Mouse (Mus musculus): ENCODE data around the gene Tcaf2. TPM values are rescaled to one million over a fixed set of nuclear protein-coding genes. Genes with fewer than 3 reads are reported as not detected.

Gene Tcaf2
- total RNA-seq (2014; rRNA removed) (2.0 and 2.4 TPM in 2 replicates), polyA plus RNA-seq (2015; fragmentation: Nextera tagmentation; extraction: Ambion mirVana) (0.57 and 1.2 TPM in 2 replicates)

DNA sequence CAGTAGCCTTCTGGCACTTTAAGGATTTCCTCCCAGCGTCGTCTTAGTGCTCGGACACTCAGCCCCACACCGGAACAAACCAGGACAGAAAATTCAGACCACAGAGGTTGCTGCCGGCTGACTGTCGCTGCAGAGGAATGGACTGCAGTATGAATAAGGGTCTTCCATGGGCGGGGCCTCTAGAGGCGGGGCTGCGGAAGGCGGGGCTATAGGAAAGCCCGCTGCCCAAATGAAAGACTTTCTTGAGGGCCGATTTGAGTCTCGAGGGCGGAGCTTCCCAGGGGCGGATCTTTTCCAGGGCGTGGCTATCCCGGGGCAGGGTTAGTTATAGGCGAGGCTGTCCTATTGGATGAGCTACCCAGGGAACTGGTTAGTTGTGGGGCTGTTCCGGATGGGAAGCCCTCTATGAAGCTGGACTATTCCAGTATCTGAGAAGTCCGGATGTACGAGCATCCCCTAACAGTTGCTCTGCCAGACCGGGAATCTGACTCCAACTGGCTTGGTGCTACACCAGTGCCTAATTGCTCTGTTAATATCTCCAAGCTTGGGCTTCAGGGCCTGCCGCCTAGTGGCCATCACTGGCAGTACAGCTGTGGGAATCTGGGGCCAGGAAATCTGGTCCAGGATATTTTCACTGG lies at the start of gene Tcaf2:
TSS of gene Tcaf2 (minus strand) at position 343 of the 638 bp plus-strand sequence.
- no peaks in the 10 kb centered on the region for H3K36me3 ChIP-seq (ENCODE audit: insufficient read depth)
- TF ChIP-seq CTCF (IDR thresholded peaks at IDR 0.05; ENCODE audit: low read depth), result peak; percentile 85
- ATAC-seq, result peak; percentile 95

DNA sequence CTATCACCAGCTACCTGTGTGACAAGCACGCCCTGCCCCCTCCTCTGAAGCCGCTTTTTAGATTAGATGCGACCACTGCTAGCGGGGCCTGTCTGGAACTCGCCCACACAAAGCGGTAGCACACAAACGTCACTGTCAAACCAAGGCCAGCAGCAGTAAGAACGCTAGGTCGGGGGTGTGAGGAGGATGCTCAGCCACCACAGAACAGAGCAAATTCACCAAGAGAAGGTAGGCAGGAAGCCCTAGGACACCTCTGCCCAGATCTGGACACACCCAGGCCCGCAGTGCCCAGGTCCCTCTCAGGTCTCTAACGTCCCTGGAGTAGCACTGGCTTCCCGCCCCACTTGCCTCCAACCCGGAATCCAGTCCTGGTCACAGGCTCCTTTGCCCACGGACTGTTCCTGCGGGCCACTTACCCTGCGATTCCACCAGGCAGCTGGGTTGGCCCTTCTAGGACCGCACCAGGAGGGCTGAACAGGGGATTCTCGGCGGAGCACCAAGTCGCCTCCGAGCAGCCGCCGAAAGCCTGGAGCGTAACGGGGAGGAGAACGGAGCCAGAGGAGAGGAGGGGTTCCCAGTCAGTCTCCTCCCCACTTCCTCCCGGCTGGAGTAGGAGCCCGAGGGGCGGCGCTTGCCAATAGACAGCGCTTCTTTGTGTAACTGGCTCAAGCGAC lies 47.6 kb upstream of the Tcaf2 start:
- WGBS, result 2% methylated on average over 32 of the region's 32 CpGs
- Histone ChIP-seq H3K36me3 (ENCODE audit: insufficient read depth) (0 out of 2 replicates have a peak, but pooled peaks cover 4% of the 10 kb centered on the region), H3K9ac (peak overlapping the region; percentile 87), H3K27ac (ENCODE audit: low read depth, low read length) (peak overlapping the region; percentile 92), H3K4me3 (ENCODE audit: low read depth, low read length) (peak overlapping the region; percentile 71), H3K9me3 (ENCODE audit: low read length) (no peaks in the 10 kb centered on the region), H3K27me3 (ENCODE audit: insufficient read depth, low read length) (no peaks in the 10 kb centered on the region), H3K4me1 (ENCODE audit: insufficient read depth) (0 out of 2 replicates have a peak, but pooled peaks cover 7% of the 10 kb centered on the region), H3K4me2 (ENCODE audit: low read depth) (peak overlapping the region; percentile 58)
- peak; percentile 91 for DNase-seq
- TF ChIP-seq CTCF (IDR thresholded peaks at IDR 0.05; ENCODE audit: low read depth), result peak; percentile 28; the same call in 1 of the 2 replicates
- ATAC-seq, result peak; percentile 94

More for the DNA sequence above, at the start of gene Tcaf2:
- 1% methylated on average over 23 of the region's 23 CpGs for WGBS
- Histone ChIP-seq H3K4me1 (ENCODE audit: insufficient read depth) (no peaks in the 10 kb centered on the region), H3K9me3 (ENCODE audit: low read length) (no peaks in the 10 kb centered on the region), H3K4me2 (ENCODE audit: low read depth) (peak within 1 kb of the TSS; percentile 48), H3K27ac (ENCODE audit: low read depth, low read length) (no peak within 1 kb of the TSS), H3K27me3 (ENCODE audit: insufficient read depth, low read length) (no peaks in the 10 kb centered on the region), H3K9ac (peak within 1 kb of the TSS; percentile 37), H3K4me3 (ENCODE audit: low read depth, low read length) (peak within 1 kb of the TSS; percentile 28)
- DNase-seq, result peak; percentile 66

DNA sequence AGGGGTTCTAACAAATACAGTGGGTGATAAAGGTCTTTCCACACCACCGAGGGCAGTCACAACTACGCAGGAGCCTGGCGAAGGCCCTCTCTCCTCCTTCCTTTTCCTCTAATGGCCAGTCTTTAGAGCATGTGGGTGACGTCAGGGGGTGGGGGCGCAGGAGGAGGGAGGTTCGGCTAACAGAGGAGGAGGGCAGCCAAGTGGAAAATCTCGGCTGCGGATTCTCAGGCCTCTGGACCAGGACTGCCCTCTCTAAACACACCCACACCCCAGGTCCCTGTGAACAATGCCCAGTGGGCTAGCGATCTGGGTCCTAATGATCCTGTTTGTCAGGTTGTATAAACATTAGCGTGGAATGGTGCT lies 47.1 kb upstream of the Tcaf2 start:
- Histone ChIP-seq H3K9ac (peak overlapping the region; percentile 87), H3K4me3 (ENCODE audit: low read depth, low read length) (peak overlapping the region; percentile 71), H3K9me3 (ENCODE audit: low read length) (no peaks in the 10 kb centered on the region), H3K4me1 (ENCODE audit: insufficient read depth) (0 out of 2 replicates have a peak, but pooled peaks cover 7% of the 10 kb centered on the region), H3K27ac (ENCODE audit: low read depth, low read length) (peak overlapping the region; percentile 92), H3K4me2 (ENCODE audit: low read depth) (peak overlapping the region; percentile 58), H3K36me3 (ENCODE audit: insufficient read depth) (0 out of 2 replicates have a peak, but pooled peaks cover 4% of the 10 kb centered on the region), H3K27me3 (ENCODE audit: insufficient read depth, low read length) (no peaks in the 10 kb centered on the region)
- 4% methylated on average over 9 of the region's 10 CpGs for WGBS
- DNase-seq (peak; percentile 83), ATAC-seq (peak; percentile 83)
- no peak for TF ChIP-seq CTCF (IDR thresholded peaks at IDR 0.05; ENCODE audit: low read depth)

DNA sequence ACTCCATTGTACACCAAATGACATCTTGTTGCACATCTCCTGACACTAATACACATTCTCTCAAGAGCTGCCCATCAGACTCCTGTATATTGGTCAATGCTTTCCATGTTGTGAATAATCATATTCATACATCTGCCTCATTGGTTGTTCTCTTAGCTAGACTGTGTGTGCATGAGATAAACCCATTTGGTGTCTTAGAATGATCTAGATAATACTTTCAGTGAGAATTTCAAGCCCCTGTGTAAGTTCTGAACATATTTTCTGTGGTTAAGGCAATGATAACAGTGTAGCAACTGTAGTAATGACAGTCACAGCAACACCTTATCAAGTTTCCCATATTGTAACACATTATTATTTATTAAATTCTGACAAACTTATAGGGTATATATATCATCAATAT lies 44.7 kb upstream of the Tcaf2 start:
- no peaks in the 10 kb centered on the region for H3K9me3 ChIP-seq (ENCODE audit: low read length)
- no peak overlapping the region for H3K4me3 ChIP-seq (ENCODE audit: low read depth, low read length)
- H3K9ac ChIP-seq, result no peak overlapping the region
- no peak for DNase-seq
- no peak for ATAC-seq
- H3K4me1 ChIP-seq (ENCODE audit: insufficient read depth), result 0 out of 2 replicates have a peak, but pooled peaks cover 7% of the 10 kb centered on the region
- no peak for TF ChIP-seq CTCF (IDR thresholded peaks at IDR 0.05; ENCODE audit: low read depth)
- no peak overlapping the region for H3K4me2 ChIP-seq (ENCODE audit: low read depth)
- no peaks in the 10 kb centered on the region for H3K27me3 ChIP-seq (ENCODE audit: insufficient read depth, low read length)
- H3K27ac ChIP-seq (ENCODE audit: low read depth, low read length), result no peak overlapping the region
- H3K36me3 ChIP-seq (ENCODE audit: insufficient read depth), result peaks cover 17% of the 10 kb centered on the region

DNA sequence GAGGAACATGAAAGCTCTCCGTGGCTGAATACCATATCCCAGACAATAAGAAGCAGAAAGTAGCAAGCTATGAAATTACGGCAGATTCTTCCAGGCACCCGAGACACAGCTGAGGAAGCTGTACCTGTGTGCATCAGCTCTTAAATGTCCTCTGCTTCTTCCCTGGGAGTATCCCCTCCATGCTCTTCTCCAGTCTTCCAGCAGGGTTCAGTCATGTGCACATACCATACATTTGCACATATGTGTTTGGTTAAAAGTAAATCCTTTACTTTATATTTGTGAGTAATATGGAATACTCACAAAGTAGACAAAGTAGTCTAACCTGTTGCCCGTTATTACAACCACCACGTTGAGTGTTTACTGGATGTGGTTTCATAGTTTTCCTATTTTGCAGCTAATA lies 42.9 kb upstream of the Tcaf2 start:
- no peak overlapping the region for H3K4me3 ChIP-seq (ENCODE audit: low read depth, low read length)
- DNase-seq (no peak), ATAC-seq (no peak)
- H3K9me3 ChIP-seq (ENCODE audit: low read length), result no peaks in the 10 kb centered on the region
- 0 out of 2 replicates have a peak, but pooled peaks cover 7% of the 10 kb centered on the region for H3K4me1 ChIP-seq (ENCODE audit: insufficient read depth)
- H3K4me2 ChIP-seq (ENCODE audit: low read depth), result no peak overlapping the region
- H3K27me3 ChIP-seq (ENCODE audit: insufficient read depth, low read length), result no peaks in the 10 kb centered on the region
- no peak overlapping the region for H3K27ac ChIP-seq (ENCODE audit: low read depth, low read length)
- WGBS, result 93% methylated on average over 5 of the region's 5 CpGs
- TF ChIP-seq CTCF (IDR thresholded peaks at IDR 0.05; ENCODE audit: low read depth), result peak; percentile 30
- no peak overlapping the region for H3K9ac ChIP-seq
- H3K36me3 ChIP-seq (ENCODE audit: insufficient read depth), result peaks cover 24% of the 10 kb centered on the region

DNA sequence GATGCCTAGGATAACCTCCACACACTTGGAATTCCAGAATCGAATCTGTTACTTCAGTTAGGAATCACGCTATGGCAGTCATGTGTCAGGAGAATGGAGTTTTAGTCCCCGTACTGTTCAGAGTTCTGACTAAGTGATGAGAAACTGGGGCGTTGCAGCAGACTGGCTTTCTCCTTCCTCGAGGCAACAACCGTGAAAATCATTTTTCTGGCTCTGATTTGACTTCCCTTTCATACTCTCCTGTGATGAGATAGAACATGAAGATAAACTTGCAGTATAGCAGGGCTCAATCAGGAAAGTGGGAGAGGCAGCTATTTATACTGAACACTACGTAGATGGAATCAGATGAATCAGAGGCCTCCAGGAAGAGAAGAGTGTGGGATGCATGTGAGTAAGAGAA lies 35.0 kb upstream of the Tcaf2 start:
- no peak overlapping the region for H3K27ac ChIP-seq (ENCODE audit: low read depth, low read length)
- WGBS, result 83% methylated on average over 7 of the region's 7 CpGs

DNA sequence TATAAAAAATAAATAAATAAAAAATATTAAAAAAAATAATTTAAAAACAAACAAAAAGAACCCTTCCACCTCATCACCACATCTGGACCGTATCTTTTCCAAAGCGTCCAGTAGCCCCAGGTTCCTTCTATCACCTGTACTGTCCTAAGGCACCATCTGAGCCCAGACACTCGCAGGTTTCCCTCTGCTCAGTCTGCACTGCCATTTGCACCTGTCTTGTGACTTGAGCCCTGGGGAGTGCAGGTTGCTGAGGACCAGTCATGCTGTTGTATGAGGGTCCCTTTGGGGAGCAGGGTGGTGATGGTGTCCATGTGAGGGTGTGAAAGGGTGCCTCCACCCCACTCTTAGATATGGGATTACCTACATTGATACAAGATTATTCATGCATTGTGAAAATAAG lies 31.0 kb upstream of the Tcaf2 start:
- H3K4me2 ChIP-seq (ENCODE audit: low read depth), result no peak overlapping the region
- ATAC-seq (0 out of 2 replicates have a peak, but pooled peaks have one; percentile 8), DNase-seq (no peak)
- over 99% methylated on average over 3 of the region's 3 CpGs for WGBS
- no peaks in the 10 kb centered on the region for H3K27me3 ChIP-seq (ENCODE audit: insufficient read depth, low read length)
- H3K4me1 ChIP-seq (ENCODE audit: insufficient read depth), result no peaks in the 10 kb centered on the region
- peaks cover 70% of the 10 kb centered on the region for H3K36me3 ChIP-seq (ENCODE audit: insufficient read depth)
- H3K27ac ChIP-seq (ENCODE audit: low read depth, low read length), result no peak overlapping the region
- TF ChIP-seq CTCF (IDR thresholded peaks at IDR 0.05; ENCODE audit: low read depth), result no peak
- no peak overlapping the region for H3K4me3 ChIP-seq (ENCODE audit: low read depth, low read length)
- H3K9ac ChIP-seq, result no peak overlapping the region
- no peaks in the 10 kb centered on the region for H3K9me3 ChIP-seq (ENCODE audit: low read length)

More for the DNA sequence above, 35.0 kb upstream of the Tcaf2 start:
- Histone ChIP-seq H3K4me1 (ENCODE audit: insufficient read depth) (no peaks in the 10 kb centered on the region), H3K27me3 (ENCODE audit: insufficient read depth, low read length) (no peaks in the 10 kb centered on the region), H3K4me2 (ENCODE audit: low read depth) (no peak overlapping the region), H3K9me3 (ENCODE audit: low read length) (no peaks in the 10 kb centered on the region), H3K36me3 (ENCODE audit: insufficient read depth) (peaks cover 51% of the 10 kb centered on the region), H3K4me3 (ENCODE audit: low read depth, low read length) (no peak overlapping the region), H3K9ac (no peak overlapping the region)
- DNase-seq, result no peak
- TF ChIP-seq CTCF (IDR thresholded peaks at IDR 0.05; ENCODE audit: low read depth), result no peak
- no peak for ATAC-seq

All from forebrain, postnatal 0 days (tissue).